Mouse (Mus musculus) embryonic facial prominence, embryonic 13.5 days (tissue): Measurements from ENCODE around the gene Fcamr. TPM values are rescaled to one million over a fixed set of nuclear protein-coding genes. Genes with fewer than 3 reads are reported as not detected.

Experiments used
- ATAC-seq: fragments of 200-750 bp; cut with Nextera tagmentation; 2 replicates; pipeline ENCODE4 v1.8.0; 2017; ENCODE audit warnings: low read depth; ENCODE audit not compliant: insufficient number of reproducible peaks, insufficient read depth, low FRiP score, low TSS enrichment
- H3K27ac ChIP-seq: fragments of 300-500 bp; sonication (generic); 2 replicates; pipeline ENCODE4 v1.5.1; 2015; ENCODE audit warnings: moderate library complexity, mild to moderate bottlenecking, inconsistent platforms
- H3K27me3 ChIP-seq: fragments of 300-500 bp; sonication (generic); 2 replicates; pipeline ENCODE4 v1.6.1; 2015; ENCODE audit warnings: mild to moderate bottlenecking, inconsistent platforms
- H3K36me3 ChIP-seq: fragments of 300-500 bp; sonication (generic); 2 replicates; pipeline ENCODE4 v1.6.1; 2015; ENCODE audit warnings: mild to moderate bottlenecking, inconsistent platforms
- H3K4me1 ChIP-seq: fragments of 300-500 bp; sonication (generic); 2 replicates; pipeline ENCODE4 v1.6.1; 2015; ENCODE audit warnings: inconsistent platforms
- H3K4me2 ChIP-seq: fragments of 300-500 bp; sonication (generic); 2 replicates; pipeline ENCODE4 v1.6.1; 2015; ENCODE audit warnings: moderate library complexity, mild to moderate bottlenecking, inconsistent platforms
- H3K4me3 ChIP-seq: fragments of 300-500 bp; sonication (generic); 2 replicates; pipeline ENCODE4 v1.5.1; 2015; ENCODE audit warnings: mild to moderate bottlenecking, inconsistent platforms
- H3K9ac ChIP-seq: fragments of 300-500 bp; sonication (generic); 2 replicates; pipeline ENCODE4 v1.6.1; 2015; ENCODE audit warnings: mild to moderate bottlenecking, inconsistent platforms
- H3K9me3 ChIP-seq: fragments of 300-500 bp; sonication (generic); 2 replicates; pipeline ENCODE4 v1.6.1; 2016; ENCODE audit warnings: inconsistent platforms
- WGBS: fragments of 180-500 bp; shearing (Covaris S2); methylation state at CpG from one replicate; pipeline ENCODE4 v1.1.7; 2015; ENCODE audit warnings: mixed read lengths; 5-methylcytosine and 5-hydroxymethylcytosine counted together
- polyA plus RNA-seq: library from polyadenylated mRNA; unstranded; fragments of >200 nt; fragmentation: Nextera tagmentation; extraction: Ambion mirVana; gene quantifications from 2 replicates; pipeline ENCODE4 v1.2.1, GENCODE M21; 2015

The Fcamr gene
- polyA plus RNA-seq, result not detected in 2 replicates

DNA sequence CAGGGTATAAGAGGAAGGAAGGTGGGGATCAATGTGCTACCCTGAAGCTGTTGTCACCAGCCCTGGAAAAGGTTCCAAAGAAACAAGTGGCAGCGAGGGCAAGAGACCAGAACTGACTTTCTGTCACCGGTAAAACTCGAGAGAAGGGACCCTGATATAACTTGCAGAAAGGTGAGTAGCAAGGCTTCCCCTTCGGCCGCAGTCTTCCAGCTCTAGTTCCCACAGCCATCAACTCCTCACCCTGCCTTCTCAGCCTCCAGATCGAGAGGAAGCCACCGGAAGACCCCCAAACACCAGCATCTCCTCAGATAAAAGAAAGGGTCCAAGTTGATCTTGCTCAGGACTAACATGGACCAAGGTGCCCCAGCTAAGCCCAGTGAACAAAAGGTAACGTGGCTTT, at the start of gene Fcamr:
Gene Fcamr, plus strand, starts transcription at position 301 of the 400 bp plus-strand sequence.
- ATAC-seq, result no peak
- no peaks in the 10 kb centered on the region for H3K36me3 ChIP-seq
- 87% methylated on average over 8 of the region's 8 CpGs for WGBS
- H3K9me3 ChIP-seq, result no peaks in the 10 kb centered on the region
- no peak within 1 kb of the TSS for H3K9ac ChIP-seq
- no peaks in the 10 kb centered on the region for H3K4me1 ChIP-seq
- no peak within 1 kb of the TSS for H3K27ac ChIP-seq
- no peak within 1 kb of the TSS for H3K4me2 ChIP-seq
- H3K4me3 ChIP-seq, result no peak within 1 kb of the TSS
- no peaks in the 10 kb centered on the region for H3K27me3 ChIP-seq

DNA sequence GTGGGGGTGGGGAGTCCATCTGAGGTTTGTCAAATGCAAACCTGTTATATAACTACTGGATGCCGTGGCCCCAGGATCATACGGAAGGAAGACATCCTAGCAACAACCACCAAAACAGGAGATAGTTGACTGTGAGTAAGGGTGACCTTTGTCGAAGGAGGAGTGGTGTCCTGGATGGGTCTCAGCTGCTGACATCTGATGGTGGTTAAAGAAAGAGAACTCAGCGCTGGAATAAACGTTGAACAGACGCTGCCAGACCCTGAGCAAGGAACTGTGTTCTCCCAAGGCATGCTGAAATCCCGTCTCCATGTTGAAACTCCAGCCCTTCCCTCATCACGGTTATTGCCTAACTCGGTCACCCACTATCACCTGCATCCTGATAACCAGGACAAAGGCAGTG, 41.0 kb upstream of the Fcamr start:
- ATAC-seq, result no peak

DNA sequence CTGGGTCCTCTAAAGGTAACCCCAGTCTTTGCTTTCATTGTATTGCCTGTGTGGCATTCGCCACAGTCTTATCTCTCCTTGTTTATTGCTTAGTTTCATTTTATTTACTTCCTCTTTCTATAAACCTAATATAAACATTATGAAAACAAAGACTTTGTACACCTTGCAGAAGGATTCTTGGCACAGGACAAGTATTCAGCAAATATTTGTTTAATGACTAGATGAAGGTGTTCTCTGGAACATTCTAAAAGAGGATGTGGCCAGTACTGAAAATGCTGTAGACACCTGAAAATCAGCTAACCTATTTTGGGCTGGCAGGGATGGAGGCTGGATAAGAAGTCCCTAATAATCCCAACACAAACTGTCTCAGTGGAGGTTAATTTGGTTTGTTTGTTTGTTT, 39.1 kb upstream of the Fcamr start:
- no peaks in the 10 kb centered on the region for H3K9me3 ChIP-seq
- ATAC-seq, result no peak
- 69% methylated on average over 1 of the region's 1 CpGs for WGBS

More for the DNA sequence above, 41.0 kb upstream of the Fcamr start:
- Histone ChIP-seq H3K9ac (no peak overlapping the region), H3K9me3 (no peaks in the 10 kb centered on the region), H3K36me3 (no peaks in the 10 kb centered on the region), H3K27ac (no peak overlapping the region), H3K4me2 (no peak overlapping the region), H3K27me3 (no peaks in the 10 kb centered on the region), H3K4me1 (no peaks in the 10 kb centered on the region), H3K4me3 (no peak overlapping the region)
- 75% methylated on average over 9 of the region's 9 CpGs for WGBS

GRCm38 (mm10) chr1:130762045-130762760, 38.5 kb upstream of the Fcamr start:
- 77% methylated on average over 3 of the region's 3 CpGs for WGBS
- no peak for ATAC-seq
- Histone ChIP-seq H3K9me3 (no peaks in the 10 kb centered on the region), H3K4me3 (no peak overlapping the region), H3K4me2 (no peak overlapping the region), H3K36me3 (no peaks in the 10 kb centered on the region), H3K27ac (no peak overlapping the region), H3K9ac (no peak overlapping the region), H3K27me3 (no peaks in the 10 kb centered on the region), H3K4me1 (no peaks in the 10 kb centered on the region)

More for the DNA sequence above, 39.1 kb upstream of the Fcamr start:
- no peak overlapping the region for H3K27ac ChIP-seq
- no peak overlapping the region for H3K9ac ChIP-seq
- H3K27me3 ChIP-seq, result no peaks in the 10 kb centered on the region
- H3K4me1 ChIP-seq, result no peaks in the 10 kb centered on the region
- H3K4me3 ChIP-seq, result no peak overlapping the region
- H3K36me3 ChIP-seq, result no peaks in the 10 kb centered on the region
- no peak overlapping the region for H3K4me2 ChIP-seq

DNA sequence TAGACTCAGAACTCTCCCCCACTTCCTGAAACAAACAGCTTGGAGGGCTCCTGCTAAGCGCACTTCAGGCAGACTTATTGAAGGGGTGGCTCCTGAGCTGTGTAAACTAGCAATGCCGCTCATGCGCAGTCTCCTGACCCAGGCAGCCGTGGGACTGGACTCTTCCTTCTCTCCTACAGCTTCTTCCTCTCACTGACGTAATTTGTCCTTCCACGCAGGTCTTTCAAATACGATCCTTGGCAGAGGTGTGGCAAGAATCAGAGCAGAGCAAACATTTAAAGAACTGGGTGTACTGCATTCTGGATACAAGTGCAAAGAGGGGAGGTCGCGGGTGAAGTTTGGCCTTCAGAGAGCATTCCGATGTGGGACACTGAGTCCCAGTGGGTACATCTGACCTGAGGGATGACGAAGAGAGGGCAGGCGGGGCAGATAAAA, 36.7 kb upstream of the Fcamr start:
- Histone ChIP-seq H3K36me3 (no peaks in the 10 kb centered on the region), H3K27me3 (no peaks in the 10 kb centered on the region), H3K9me3 (no peaks in the 10 kb centered on the region), H3K4me1 (no peaks in the 10 kb centered on the region), H3K27ac (no peak overlapping the region), H3K9ac (no peak overlapping the region), H3K4me2 (no peak overlapping the region), H3K4me3 (no peak overlapping the region)
- ATAC-seq, result no peak
- 83% methylated on average over 12 of the region's 12 CpGs for WGBS

- H3K4me2 ChIP-seq, result no peak overlapping the region
- H3K4me3 ChIP-seq, result no peak overlapping the region
- H3K4me1 ChIP-seq, result no peaks in the 10 kb centered on the region
- H3K27ac ChIP-seq, result no peak overlapping the region
- H3K27me3 ChIP-seq, result no peaks in the 10 kb centered on the region
- no peak for ATAC-seq
- no peaks in the 10 kb centered on the region for H3K36me3 ChIP-seq
- 78% methylated on average over 5 of the region's 5 CpGs for WGBS
- H3K9ac ChIP-seq, result no peak overlapping the region
- no peaks in the 10 kb centered on the region for H3K9me3 ChIP-seq
Measured at GRCm38 (mm10) chr1:130767066-130767465, 33.6 kb upstream of the Fcamr start.

- Histone ChIP-seq H3K27ac (no peak overlapping the region), H3K4me1 (no peaks in the 10 kb centered on the region), H3K4me2 (no peak overlapping the region), H3K4me3 (no peak overlapping the region), H3K9ac (no peak overlapping the region), H3K9me3 (no peaks in the 10 kb centered on the region), H3K36me3 (no peaks in the 10 kb centered on the region), H3K27me3 (no peaks in the 10 kb centered on the region)
- WGBS, result 85% methylated on average over 2 of the region's 2 CpGs
- ATAC-seq, result no peak
Measured at GRCm38 (mm10) chr1:130769925-130770324, 30.8 kb upstream of the Fcamr start.

DNA sequence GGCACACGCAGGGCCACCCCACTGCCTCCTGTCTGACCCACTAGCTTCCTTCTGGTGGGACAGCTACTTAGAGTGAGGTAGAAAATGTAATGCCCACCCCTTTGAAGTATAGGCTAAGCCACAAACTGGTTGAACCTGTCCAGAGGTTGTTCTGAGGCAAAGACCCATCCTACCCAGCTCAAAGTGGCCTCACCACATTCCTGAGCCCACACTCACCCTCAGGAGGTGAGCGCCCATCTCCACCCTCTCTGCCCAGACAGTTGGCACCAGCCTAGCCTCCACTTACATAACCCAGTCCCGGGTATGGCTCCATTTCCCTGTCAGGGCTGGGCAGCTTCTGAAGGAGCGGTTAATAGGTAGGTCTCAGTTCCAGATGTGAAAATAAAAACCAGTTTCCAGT, 30.2 kb upstream of the Fcamr start:
- WGBS, result 67% methylated on average over 4 of the region's 4 CpGs
- Histone ChIP-seq H3K9ac (no peak overlapping the region), H3K4me1 (no peaks in the 10 kb centered on the region), H3K27ac (no peak overlapping the region), H3K9me3 (no peaks in the 10 kb centered on the region), H3K4me2 (no peak overlapping the region), H3K36me3 (no peaks in the 10 kb centered on the region), H3K27me3 (no peaks in the 10 kb centered on the region), H3K4me3 (no peak overlapping the region)
- peak; percentile 64; the same call in 1 of the 2 replicates for ATAC-seq

DNA sequence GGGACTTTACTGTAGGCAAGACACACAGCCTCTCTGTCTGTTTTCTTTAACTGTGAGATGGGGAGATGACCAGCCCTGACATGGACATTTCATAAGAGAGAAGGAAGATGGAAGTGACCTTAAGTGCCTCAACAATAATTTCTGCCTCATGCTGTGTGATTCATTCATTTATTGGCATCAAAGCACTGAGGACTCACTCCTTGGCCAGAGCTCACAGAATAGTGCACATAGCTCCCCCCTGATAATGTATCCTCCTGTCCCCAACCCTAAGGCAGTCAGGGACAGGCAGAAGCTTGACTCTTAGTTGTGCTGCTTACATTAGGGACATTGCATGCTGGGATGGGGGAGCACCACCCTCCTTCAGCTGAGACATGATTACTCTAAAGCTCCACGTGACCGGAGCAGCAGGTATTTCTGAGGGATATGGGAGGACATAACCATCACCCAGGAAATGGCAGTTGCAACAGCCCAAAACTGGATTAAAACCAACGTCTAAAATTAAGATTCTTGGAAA, 29.7 kb upstream of the Fcamr start:
- Histone ChIP-seq H3K4me3 (no peak overlapping the region), H3K4me1 (no peaks in the 10 kb centered on the region), H3K9ac (no peak overlapping the region), H3K9me3 (no peaks in the 10 kb centered on the region), H3K4me2 (no peak overlapping the region), H3K27ac (no peak overlapping the region), H3K27me3 (no peaks in the 10 kb centered on the region), H3K36me3 (no peaks in the 10 kb centered on the region)
- 70% methylated on average over 3 of the region's 3 CpGs for WGBS
- ATAC-seq, result no peak

- WGBS, result 69% methylated on average over 2 of the region's 2 CpGs
- Histone ChIP-seq H3K4me1 (no peaks in the 10 kb centered on the region), H3K27me3 (no peaks in the 10 kb centered on the region), H3K9ac (no peak overlapping the region), H3K36me3 (no peaks in the 10 kb centered on the region), H3K9me3 (no peaks in the 10 kb centered on the region), H3K27ac (no peak overlapping the region), H3K4me3 (no peak overlapping the region), H3K4me2 (no peak overlapping the region)
- ATAC-seq, result no peak
Measured at GRCm38 (mm10) chr1:130775234-130775633, 25.5 kb upstream of the Fcamr start.

- Histone ChIP-seq H3K9me3 (no peaks in the 10 kb centered on the region), H3K4me2 (no peak overlapping the region), H3K4me1 (no peaks in the 10 kb centered on the region), H3K27me3 (no peaks in the 10 kb centered on the region), H3K36me3 (no peaks in the 10 kb centered on the region), H3K4me3 (no peak overlapping the region), H3K9ac (no peak overlapping the region), H3K27ac (no peak overlapping the region)
- 70% methylated on average over 7 of the region's 7 CpGs for WGBS
- no peak for ATAC-seq
Measured at GRCm38 (mm10) chr1:130775691-130776331, 24.9 kb upstream of the Fcamr start.

- no peak for ATAC-seq
Measured at GRCm38 (mm10) chr1:130776645-130777044, 24.1 kb upstream of the Fcamr start.

More at GRCm38 (mm10) chr1:130776645-130777044, 24.1 kb upstream of the Fcamr start:
- 69% methylated on average over 1 of the region's 1 CpGs for WGBS
- H3K9me3 ChIP-seq, result no peaks in the 10 kb centered on the region
- H3K9ac ChIP-seq, result no peak overlapping the region
- no peak overlapping the region for H3K4me3 ChIP-seq
- no peak overlapping the region for H3K27ac ChIP-seq
- no peaks in the 10 kb centered on the region for H3K4me1 ChIP-seq
- no peaks in the 10 kb centered on the region for H3K36me3 ChIP-seq
- H3K27me3 ChIP-seq, result no peaks in the 10 kb centered on the region
- H3K4me2 ChIP-seq, result no peak overlapping the region
